In genomic region chr3:89520618-89521502, GRCm38 (mm10) we compare ENCODE assay signal across 9 mouse cellular contexts. TPM values are rescaled to one million over a fixed set of nuclear protein-coding genes. Genes with fewer than 3 reads are reported as not detected.
DNase-seq lines count a peak whose midpoint lies in the region; ATAC-seq lines count a peak whose summit lies in the region.
"Had no signal": no experiment of that assay in that cellular context is flagged by ENCODE, and none has a peak within 500 bp of the region (broad histone marks: within the 10 kb centered on the region; RNA-seq: fewer than 3 reads in every experiment).

No protein-coding gene starts in this region.

- no peak overlapping the region for H3K27ac ChIP-seq in heart, embryonic 11.5 days (ENCODE audit: low read depth, low read length)
- H3K27ac ChIP-seq in kidney, embryonic 14.5 days (ENCODE audit: low read depth, low read length), result no peak overlapping the region
- H3K27ac ChIP-seq in liver, embryonic 15.5 days (replicated peaks), result no peak overlapping the region
- H3K27ac ChIP-seq in neural tube, embryonic 15.5 days (replicated peaks), result peak overlapping the region; percentile 71
- H3K27ac ChIP-seq: macrophage had no signal

- H3K36me3 ChIP-seq in heart, embryonic 11.5 days (ENCODE audit: control insufficient read depth, insufficient read depth, low read length), result no peaks in the 10 kb centered on the region
- H3K36me3 ChIP-seq in kidney, embryonic 14.5 days (ENCODE audit: control insufficient read depth, insufficient read depth, low read length), result no peaks in the 10 kb centered on the region
- H3K36me3 ChIP-seq in liver, embryonic 15.5 days (replicated peaks), result no peaks in the 10 kb centered on the region
- H3K36me3 ChIP-seq in neural tube, embryonic 15.5 days, result no peaks in the 10 kb centered on the region

- H3K27me3 ChIP-seq in heart, embryonic 11.5 days (ENCODE audit: control insufficient read depth, insufficient read depth, low read length), result peaks cover 25% of the 10 kb centered on the region
- H3K27me3 ChIP-seq in kidney, embryonic 14.5 days (ENCODE audit: control insufficient read depth, insufficient read depth, low read length), result no peaks in the 10 kb centered on the region; the same call in none of the 2 replicates
- peaks cover 74% of the 10 kb centered on the region for H3K27me3 ChIP-seq in liver, embryonic 15.5 days
- 0 out of 2 replicates have a peak, but pooled peaks cover 4% of the 10 kb centered on the region for H3K27me3 ChIP-seq in neural tube, embryonic 15.5 days (replicated peaks)

- no peaks in the 10 kb centered on the region for H3K9me3 ChIP-seq in heart, embryonic 11.5 days (replicated peaks; ENCODE audit: control insufficient read depth, low read length)
- H3K9me3 ChIP-seq in kidney, embryonic 14.5 days (ENCODE audit: control insufficient read depth, low read length), result 0 out of 2 replicates have a peak, but pooled peaks cover 5% of the 10 kb centered on the region
- H3K9me3 ChIP-seq in liver, embryonic 15.5 days (replicated peaks), result no peaks in the 10 kb centered on the region; the same call in 1 of the 2 replicates
- peaks cover 7% of the 10 kb centered on the region; the same call in 1 of the 2 replicates for H3K9me3 ChIP-seq in neural tube, embryonic 15.5 days (replicated peaks)

- ATAC-seq in heart, embryonic 11.5 days (replicated peaks; ENCODE audit: insufficient number of reproducible peaks, low FRiP score, low TSS enrichment), result no peak
- peak; percentile 3 for ATAC-seq in kidney, embryonic 14.5 days (ENCODE audit: low FRiP score, low TSS enrichment)
- ATAC-seq in liver, embryonic 15.5 days (ENCODE audit: insufficient read depth), result no peak
- peak; percentile 37; the same call in 1 of the 2 replicates for ATAC-seq in neural tube, embryonic 15.5 days (ENCODE audit: low FRiP score)

- 5% methylated on average over 25 of the region's 25 CpGs for WGBS in heart, embryonic 11.5 days (ENCODE audit: insufficient replicate concordance)
- 4% methylated on average over 25 of the region's 25 CpGs for WGBS in kidney, embryonic 14.5 days
- 5% methylated on average over 25 of the region's 25 CpGs for WGBS in liver, embryonic 15.5 days (ENCODE audit: insufficient replicate concordance)
- 6% methylated on average over 25 of the region's 25 CpGs for WGBS in neural tube, embryonic 15.5 days

- peak overlapping the region; percentile 38 for H3K4me3 ChIP-seq in heart, embryonic 11.5 days (ENCODE audit: low read depth, low read length)
- H3K4me3 ChIP-seq in kidney, embryonic 14.5 days (ENCODE audit: low read length), result peak overlapping the region; percentile 44
- H3K4me3 ChIP-seq in liver, embryonic 15.5 days (replicated peaks), result no peak overlapping the region
- peak overlapping the region; percentile 50 for H3K4me3 ChIP-seq in neural tube, embryonic 15.5 days (replicated peaks)

- H3K4me2 ChIP-seq in heart, embryonic 11.5 days, result peak overlapping the region; percentile 89
- peak overlapping the region; percentile 88 for H3K4me2 ChIP-seq in kidney, embryonic 14.5 days (replicated peaks; ENCODE audit: low read depth, low read length)
- H3K4me2 ChIP-seq in liver, embryonic 15.5 days, result peak overlapping the region; percentile 45
- H3K4me2 ChIP-seq in neural tube, embryonic 15.5 days, result peak overlapping the region; percentile 96

- peaks cover 22% of the 10 kb centered on the region for H3K4me1 ChIP-seq in heart, embryonic 11.5 days (ENCODE audit: control insufficient read depth, insufficient read depth, low read length)
- H3K4me1 ChIP-seq in kidney, embryonic 14.5 days (ENCODE audit: control insufficient read depth, insufficient read depth, low read length), result peaks cover 20% of the 10 kb centered on the region
- H3K4me1 ChIP-seq in liver, embryonic 15.5 days (replicated peaks), result peaks cover 14% of the 10 kb centered on the region
- H3K4me1 ChIP-seq in neural tube, embryonic 15.5 days, result peaks cover 60% of the 10 kb centered on the region

- peak overlapping the region; percentile 29; the same call in 1 of the 2 replicates for H3K9ac ChIP-seq in heart, embryonic 11.5 days (ENCODE audit: low read depth, low read length)
- peak overlapping the region; percentile 48 for H3K9ac ChIP-seq in kidney, embryonic 14.5 days (ENCODE audit: low read depth, low read length)
- H3K9ac ChIP-seq in liver, embryonic 15.5 days, result no peak overlapping the region
- H3K9ac ChIP-seq in neural tube, embryonic 15.5 days (replicated peaks), result peak overlapping the region; percentile 58

- DNase-seq in adrenal gland, adult (ENCODE audit: inconsistent age in 2 of 2, low spot score in 1 of 2), result peak; percentile 28 to 65
- DNase-seq in adrenal gland, postnatal 4 days (ENCODE audit: low spot score in 2 of 2), result no peak
- DNase-seq in embryo, embryonic 10.5 days (ENCODE audit: low spot score), result peak; percentile 33
- no peak for DNase-seq in cerebellum, adult 18-20 months

RNA-seq across cellular contexts. Expression of gene Kcnn3, which starts 0.9 kb away (rescaled TPM):
- total RNA-seq in adrenal gland, postnatal 4 days (2021), result 1 to 10 TPM; 6.6 to 7.2 TPM
- 0.73 and 0.99 TPM in 2 replicates for polyA plus RNA-seq in heart, embryonic 11.5 days (2014; fragmentation: Nextera tagmentation; extraction: Ambion mirVana)
- polyA plus RNA-seq in kidney, embryonic 14.5 days (2014; fragmentation: Nextera tagmentation; extraction: Ambion mirVana), result 1.4 and 2.1 TPM in 2 replicates
- 0.03 and 0.08 TPM in 2 replicates for polyA plus RNA-seq in liver, embryonic 15.5 days (2015; fragmentation: Nextera tagmentation; extraction: Ambion mirVana)
- 8.5 and 12.1 TPM in 2 replicates for polyA plus RNA-seq in neural tube, embryonic 15.5 days (2015; fragmentation: Nextera tagmentation; extraction: Ambion mirVana)

Comparison
In these comparisons a context has a peak if more than half of its experiments do, and no peak if none do; other contexts are left out.
1. DNase-seq: peak in adrenal gland, adult (2 of 2) and embryo, embryonic 10.5 days (single experiment); none in adrenal gland, postnatal 4 days (0 of 2) and cerebellum, adult 18-20 months (0 of 2).
2. ATAC-seq: peak in kidney, embryonic 14.5 days (single experiment) and neural tube, embryonic 15.5 days (single experiment); none in heart, embryonic 11.5 days (single experiment) and liver, embryonic 15.5 days (single experiment).
3. H3K4me2 ChIP-seq: peak in every context shown above with its lines; median percentile 96 in neural tube, embryonic 15.5 days; 89 in heart, embryonic 11.5 days; 88 in kidney, embryonic 14.5 days; 45 in liver, embryonic 15.5 days.